In genomic region chr9:63941747-63942607, GRCm38 (mm10) we compare ENCODE assay signal across 8 mouse cellular contexts.
DNase-seq lines count a peak whose midpoint lies in the region; ATAC-seq and TF ChIP-seq lines count a peak whose summit lies in the region.

No protein-coding gene starts in this region.

- no peaks in the 10 kb centered on the region for H3K36me3 ChIP-seq in forebrain, embryonic 15.5 days
- H3K36me3 ChIP-seq in hindbrain, postnatal 0 days (ENCODE audit: insufficient read depth, low read length): no peaks in the 10 kb centered on the region
- no peaks in the 10 kb centered on the region for H3K36me3 ChIP-seq in midbrain, embryonic 15.5 days (replicated peaks)

- no peak overlapping the region for H3K4me3 ChIP-seq in forebrain, embryonic 15.5 days
- H3K4me3 ChIP-seq in hindbrain, postnatal 0 days (ENCODE audit: low read length): no peak overlapping the region
- no peak overlapping the region for H3K4me3 ChIP-seq in midbrain, embryonic 15.5 days

- intact Hi-C loops in left cerebral cortex, postnatal 36 days (cut with DNase I): no loop called here

- peak overlapping the region; percentile 73 for H3K27ac ChIP-seq in forebrain, embryonic 15.5 days (replicated peaks)
- H3K27ac ChIP-seq in hindbrain, postnatal 0 days: peak overlapping the region; percentile 69
- H3K27ac ChIP-seq in midbrain, embryonic 15.5 days: peak overlapping the region; percentile 71

- no peak for TF ChIP-seq CTCF in hindbrain, postnatal 0 days (IDR thresholded peaks at IDR 0.05; ENCODE audit: low read depth)

- DNase-seq in urinary bladder, adult 2 months (ENCODE audit: low spot score): peak; percentile 59
- no peak for DNase-seq in urinary bladder, postnatal 10 days (ENCODE audit: low spot score)
- DNase-seq in hindbrain, postnatal 0 days (ENCODE audit: low spot score): peak; percentile 69
- no peak for DNase-seq in cerebellum, postnatal 25 days
- no peak for DNase-seq in left cerebral cortex, postnatal 36 days (ENCODE audit: low spot score in 2 of 2)
- no peak for DNase-seq in spleen, postnatal 10 days (ENCODE audit: low spot score in 2 of 2)

- H3K4me2 ChIP-seq in forebrain, embryonic 15.5 days (replicated peaks): no peak overlapping the region
- no peak overlapping the region for H3K4me2 ChIP-seq in hindbrain, postnatal 0 days (ENCODE audit: low read depth, low read length)
- H3K4me2 ChIP-seq in midbrain, embryonic 15.5 days: no peak overlapping the region

- peaks cover 11% of the 10 kb centered on the region for H3K4me1 ChIP-seq in forebrain, embryonic 15.5 days
- H3K4me1 ChIP-seq in hindbrain, postnatal 0 days (ENCODE audit: insufficient read depth, low read length): no peaks in the 10 kb centered on the region
- H3K4me1 ChIP-seq in midbrain, embryonic 15.5 days: peaks cover 16% of the 10 kb centered on the region

- WGBS in forebrain, embryonic 15.5 days: 73% methylated on average over 12 of the region's 12 CpGs
- 67% methylated on average over 12 of the region's 12 CpGs for WGBS in hindbrain, postnatal 0 days
- 68% methylated on average over 12 of the region's 12 CpGs for WGBS in midbrain, embryonic 15.5 days

- 0 out of 2 replicates have a peak, but pooled peaks have one; percentile 48 for ATAC-seq in forebrain, embryonic 15.5 days (replicated peaks)
- peak; percentile 56; the same call in 1 of the 2 replicates for ATAC-seq in hindbrain, postnatal 0 days
- ATAC-seq in midbrain, embryonic 15.5 days (replicated peaks): peak; percentile 63

- no peaks in the 10 kb centered on the region for H3K27me3 ChIP-seq in forebrain, embryonic 15.5 days
- no peaks in the 10 kb centered on the region for H3K27me3 ChIP-seq in hindbrain, postnatal 0 days (ENCODE audit: insufficient read depth, low read length)
- no peaks in the 10 kb centered on the region for H3K27me3 ChIP-seq in midbrain, embryonic 15.5 days (replicated peaks)

- peak overlapping the region; percentile 1; the same call in 1 of the 2 replicates for H3K9ac ChIP-seq in forebrain, embryonic 15.5 days (replicated peaks)
- H3K9ac ChIP-seq in hindbrain, postnatal 0 days (replicated peaks; ENCODE audit: low read length): 0 out of 2 replicates have a peak overlapping the region, but pooled peaks have one; percentile 2
- 0 out of 2 replicates have a peak overlapping the region, but pooled peaks have one; percentile 9 for H3K9ac ChIP-seq in midbrain, embryonic 15.5 days

- no peaks in the 10 kb centered on the region for H3K9me3 ChIP-seq in forebrain, embryonic 15.5 days
- no peaks in the 10 kb centered on the region for H3K9me3 ChIP-seq in hindbrain, postnatal 0 days (ENCODE audit: low read length)
- H3K9me3 ChIP-seq in midbrain, embryonic 15.5 days: no peaks in the 10 kb centered on the region

Comparison
In these comparisons a context has a peak if more than half of its experiments do, and no peak if none do; other contexts are left out.
1. DNase-seq: peak in urinary bladder, adult 2 months (single experiment) and hindbrain, postnatal 0 days (single experiment); none in urinary bladder, postnatal 10 days (single experiment), cerebellum, postnatal 25 days (0 of 2), left cerebral cortex, postnatal 36 days (0 of 2) and spleen, postnatal 10 days (0 of 2).
2. Peak in every context shown above with its lines, with median percentiles within 50 percentile points of each other: ATAC-seq, H3K27ac ChIP-seq and H3K9ac ChIP-seq.